Mouse (Mus musculus) heart, postnatal 25 days (tissue): Measurements from ENCODE around the gene Fsd2. TPM values are rescaled to one million over a fixed set of nuclear protein-coding genes. Genes with fewer than 3 reads are reported as not detected.

Experiments used
- DNase-seq: peaks from one replicate; pipeline ENCODE4 v3.0.0; 2022; ENCODE audit warnings: low spot score
- intact Hi-C: fragments of 180-260 bp; cut with DNase I; formaldehyde crosslinking; loops from one replicate; pipeline ENCODE4 v1.15.1; 2025
- total RNA-seq, 2 experiments: library from RNA; stranded (reverse); gene quantifications; 2 replicates each; pipeline ENCODE4 v1.2.3; 2021

The Fsd2 gene
- total RNA-seq, 2 experiments from 2014 or later, result 300 to 302 TPM

- DNase-seq, result no peak
- intact Hi-C loops, result loop anchor here (5.0 kb wide), 1 partner anchor 51 kb away; no protein-coding TSS in a partner anchor
These were observed 6.7 kb upstream of the Fsd2 start for GRCm38 (mm10) chr7:81573397-81573796.

GRCm38 (mm10) chr7:81572610-81573268 is 6.0 kb upstream of the Fsd2 start:
- no peak for DNase-seq
- intact Hi-C loops, result loop anchor here (5.0 kb wide), 1 partner anchor 50 kb away; no protein-coding TSS in a partner anchor

- intact Hi-C loops, result loop anchor here (5.0 kb wide), 1 partner anchor 50 kb away; no protein-coding TSS in a partner anchor
- no peak for DNase-seq
These were observed 5.2 kb upstream of the Fsd2 start for GRCm38 (mm10) chr7:81571941-81572441.

GRCm38 (mm10) chr7:81571108-81571940 is 4.6 kb upstream of the Fsd2 start, which contains the start of gene Whamm:
TSS of gene Whamm (plus strand) at chr7:81571266.
- DNase-seq, result peak; percentile 90
- intact Hi-C loops, result loop anchor here (5.0 kb wide), 1 partner anchor 49 kb away; no protein-coding TSS in a partner anchor

GRCm38 (mm10) chr7:81570752-81571107 is 4.0 kb upstream of the Fsd2 start:
- intact Hi-C loops, result loop anchor here (5.0 kb wide), 1 partner anchor 48 kb away; no protein-coding TSS in a partner anchor
- DNase-seq, result no peak

GRCm38 (mm10) chr7:81570271-81570670 is 3.5 kb upstream of the Fsd2 start:
- DNase-seq, result no peak
- intact Hi-C loops, result loop anchor here (5.0 kb wide), 1 partner anchor 48 kb away; no protein-coding TSS in a partner anchor

- intact Hi-C loops, result loop anchor here (5.0 to 10.0 kb wide), 3 partner anchors 48 to 225 kb away; partner anchors contain the start of gene Rps17
These were observed 3.1 kb upstream of the Fsd2 start for GRCm38 (mm10) chr7:81569851-81570250.

GRCm38 (mm10) chr7:81567396-81567795 is 652 bp upstream of the Fsd2 start:
- no peak for DNase-seq
- intact Hi-C loops, result loop anchor here (10.0 kb wide), 2 partner anchors 173 to 223 kb away; partner anchors contain the start of gene Rps17

More at GRCm38 (mm10) chr7:81569851-81570250, 3.1 kb upstream of the Fsd2 start:
- no peak for DNase-seq

GRCm38 (mm10) chr7:81566332-81566731 is 412 bp downstream of the Fsd2 start:
- intact Hi-C loops, result loop anchor here (10.0 kb wide), 2 partner anchors 172 to 222 kb away; partner anchors contain the start of gene Rps17

GRCm38 (mm10) chr7:81565381-81566055 is 1.2 kb downstream of the Fsd2 start:
- no peak for DNase-seq
- intact Hi-C loops, result loop anchor here (10.0 kb wide), 2 partner anchors 171 to 221 kb away; partner anchors contain the start of gene Rps17

More at GRCm38 (mm10) chr7:81566332-81566731, 412 bp downstream of the Fsd2 start:
- DNase-seq, result no peak

GRCm38 (mm10) chr7:81564766-81565165 is 2.0 kb downstream of the Fsd2 start:
- no peak for DNase-seq
- intact Hi-C loops, result loop anchor here (10.0 kb wide), 2 partner anchors 170 to 220 kb away; partner anchors contain the start of gene Rps17

GRCm38 (mm10) chr7:81563506-81564015 is 3.2 kb downstream of the Fsd2 start:
- intact Hi-C loops, result loop anchor here (10.0 kb wide), 2 partner anchors 169 to 219 kb away; partner anchors contain the start of gene Rps17

GRCm38 (mm10) chr7:81561211-81561610 is 5.5 kb downstream of the Fsd2 start:
- intact Hi-C loops, result loop anchor here (10.0 kb wide), 2 partner anchors 166 to 216 kb away; partner anchors contain the start of gene Rps17

More at GRCm38 (mm10) chr7:81563506-81564015, 3.2 kb downstream of the Fsd2 start:
- DNase-seq, result no peak

GRCm38 (mm10) chr7:81560101-81561049 is 6.4 kb downstream of the Fsd2 start:
- intact Hi-C loops, result loop anchor here (10.0 kb wide), 2 partner anchors 166 to 216 kb away; partner anchors contain the start of gene Rps17
- no peak for DNase-seq

More at GRCm38 (mm10) chr7:81561211-81561610, 5.5 kb downstream of the Fsd2 start:
- DNase-seq, result no peak

- no peak for DNase-seq
- intact Hi-C loops, result loop anchor here (10.0 kb wide), 1 partner anchor 185 kb away; no protein-coding TSS in a partner anchor
These were observed 7.3 kb downstream of the Fsd2 start for GRCm38 (mm10) chr7:81559231-81559980.

- intact Hi-C loops, result loop anchor here (10.0 kb wide), 1 partner anchor 187 kb away; no protein-coding TSS in a partner anchor
- DNase-seq, result no peak
These were observed 8.8 kb downstream of the Fsd2 start for GRCm38 (mm10) chr7:81557985-81558360.
